Mouse (Mus musculus) adrenal gland, postnatal 4 days (tissue): Measurements from ENCODE around the gene Iffo2. TPM values are rescaled to one million over a fixed set of nuclear protein-coding genes. Genes with fewer than 3 reads are reported as not detected.
"Not testable (repeated sequence)": the region's sequence is repeated elsewhere in the genome, so short reads cannot be mapped to it uniquely, and the experiment has no call there.

ENCODE experiments used
- DNase-seq, 2 experiments: peaks; one replicate each; pipeline ENCODE4 v3.0.0; 2021 to 2022; ENCODE audit warnings: low spot score in 2 of 2, mixed read lengths in 2 of 2
- long read RNA-seq, 2 experiments: library from polyadenylated mRNA; stranded (forward); transcript quantifications; one replicate each; pipeline ENCODE4 v2.0.0; 2021
- total RNA-seq, 2 experiments: library from RNA; stranded (reverse); gene quantifications; 2 replicates each; pipeline ENCODE4 v1.2.3; 2021

Iffo2 gene
- 10 to 100 TPM; 17.6 to 17.8 TPM for total RNA-seq
- long read RNA-seq, experiment 1, full-length matches to known transcripts = 1 of 2 reads
- long read RNA-seq, experiment 1, partial matches to known transcripts = 0 of 2 reads
- long read RNA-seq, experiment 1, other reads (novel, unspliced or antisense) = 1 of 2 reads
- long read RNA-seq, experiment 2, full-length matches to known transcripts = 7 of 13 reads
- long read RNA-seq, experiment 2, partial matches to known transcripts = 2 of 13 reads
- long read RNA-seq, experiment 2, other reads (novel, unspliced or antisense) = 4 of 13 reads

- not testable (repeated sequence) for DNase-seq
These were observed at the start of gene Iffo2 for GRCm38 (mm10) chr4:139530248-139530647. Gene Iffo2, plus strand, starts transcription at chr4:139530548.

GRCm38 (mm10) chr4:139481400-139481799 is 48.9 kb upstream of the Iffo2 start:
- DNase-seq = no peak

DNA sequence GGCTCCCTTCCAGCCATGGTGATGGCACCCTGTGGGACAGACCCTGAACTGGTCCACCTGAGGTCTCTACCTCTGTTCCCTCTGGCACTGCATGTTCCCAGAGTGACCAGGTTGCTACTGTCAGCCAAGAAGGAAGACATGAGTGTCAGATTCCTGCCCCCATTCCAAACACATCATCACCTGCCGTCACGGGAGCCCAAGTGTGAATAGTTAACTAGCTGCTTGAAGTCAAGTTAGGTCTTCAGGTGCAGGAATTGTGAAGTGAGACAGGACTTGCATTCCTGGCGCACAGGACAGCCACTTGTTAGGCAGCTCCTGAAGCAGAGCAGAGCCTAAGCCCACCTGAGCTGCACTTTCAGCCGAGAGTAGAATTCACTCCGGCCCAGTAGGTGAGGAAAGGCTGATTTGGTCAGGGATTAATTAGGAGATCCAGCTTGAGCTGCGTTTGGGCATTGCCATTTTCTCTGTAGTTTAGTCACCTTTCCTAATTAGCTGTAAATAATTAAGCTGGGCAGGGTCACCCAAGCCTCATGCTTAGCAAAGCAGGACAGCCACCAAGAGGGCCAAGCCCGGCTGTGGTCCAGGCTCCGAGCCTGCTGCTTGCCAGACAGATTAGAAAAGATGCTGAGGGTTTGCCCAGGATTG is 46.8 kb upstream of the Iffo2 start:
- DNase-seq = no peak

GRCm38 (mm10) chr4:139484496-139484895 is 45.9 kb upstream of the Iffo2 start:
- no peak for DNase-seq

- DNase-seq = no peak
These were observed 43.3 kb upstream of the Iffo2 start for GRCm38 (mm10) chr4:139487085-139487484.

DNA sequence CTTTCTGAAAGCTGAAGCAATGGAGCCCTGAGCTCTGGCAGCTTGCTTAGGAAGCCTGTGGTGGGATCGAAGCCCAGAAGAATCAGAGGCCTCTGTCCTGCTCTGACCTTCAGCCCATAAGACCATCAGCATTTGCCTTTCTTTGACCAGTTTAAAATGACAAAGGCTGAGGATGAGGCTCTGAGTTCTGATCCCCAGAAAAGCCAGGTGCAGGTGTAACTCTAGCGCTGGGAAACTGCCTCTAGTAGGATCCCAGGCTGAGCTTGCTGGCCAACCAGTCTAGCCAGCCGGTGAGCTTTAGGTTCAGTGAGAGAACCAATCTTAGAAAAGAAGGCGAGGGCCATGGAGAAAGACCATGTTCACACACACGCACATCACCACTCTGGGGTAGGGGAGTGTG is 42.0 kb upstream of the Iffo2 start:
- no peak for DNase-seq

- no peak for DNase-seq
These were observed 40.4 kb upstream of the Iffo2 start for GRCm38 (mm10) chr4:139489946-139490345.

DNA sequence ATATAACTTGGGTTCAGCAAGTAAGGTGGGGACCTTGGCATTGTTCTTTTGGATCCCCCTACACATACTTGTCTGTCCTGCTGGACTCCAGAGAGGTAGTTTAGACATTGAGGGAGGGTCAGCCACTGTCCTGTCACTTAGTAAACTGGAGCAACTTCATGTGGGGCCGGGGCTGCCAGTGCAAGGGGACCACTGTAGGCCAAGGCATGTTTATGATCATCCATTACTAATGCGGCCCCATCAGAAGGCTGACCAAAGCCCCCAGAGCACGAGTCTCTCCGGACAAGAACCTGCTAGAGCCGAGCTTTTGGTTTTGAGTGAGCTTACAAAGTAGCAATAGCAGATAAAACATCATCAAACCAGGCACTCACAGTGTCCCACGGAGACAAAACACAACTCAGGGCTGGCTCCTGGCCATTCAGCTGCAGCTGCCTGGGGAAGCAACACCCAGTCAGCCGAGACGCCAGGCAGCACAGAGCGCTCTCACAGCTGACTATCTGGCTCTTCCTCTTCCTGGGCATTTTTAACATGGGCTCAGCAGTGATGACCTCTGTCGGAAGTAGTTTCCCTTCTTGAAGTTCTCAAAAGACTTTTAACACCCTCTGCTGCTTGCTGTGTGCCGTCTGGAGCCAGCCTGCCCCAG is 39.8 kb upstream of the Iffo2 start:
- no peak for DNase-seq

GRCm38 (mm10) chr4:139491541-139492170 is 38.7 kb upstream of the Iffo2 start:
- DNase-seq = no peak

- DNase-seq = no peak
These were observed 38.0 kb upstream of the Iffo2 start for GRCm38 (mm10) chr4:139492258-139492833.

- DNase-seq = no peak
These were observed 36.9 kb upstream of the Iffo2 start for GRCm38 (mm10) chr4:139493227-139494025.

DNA sequence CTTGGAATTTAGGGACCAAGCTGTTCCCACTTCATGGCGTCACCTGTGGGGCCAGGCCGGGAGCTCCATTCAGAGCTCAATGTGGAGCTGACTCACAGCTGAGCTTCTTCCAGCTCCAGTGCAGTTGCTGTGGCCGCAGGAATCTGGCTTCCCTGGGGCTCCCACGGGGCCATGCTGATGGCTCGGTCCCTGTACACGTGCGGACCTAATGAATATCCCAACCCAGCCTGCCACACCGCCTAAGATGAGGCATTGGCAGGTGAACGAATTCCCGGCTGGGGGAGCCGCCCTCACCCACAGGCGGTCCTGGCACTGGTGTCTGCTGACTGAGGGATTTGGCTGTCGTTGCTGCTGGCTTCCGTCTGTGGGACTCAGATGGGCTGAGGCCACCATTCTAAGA is 29.5 kb upstream of the Iffo2 start:
- DNase-seq = no peak

GRCm38 (mm10) chr4:139501702-139502101 is 28.6 kb upstream of the Iffo2 start:
- no peak for DNase-seq

GRCm38 (mm10) chr4:139503919-139504318 is 26.4 kb upstream of the Iffo2 start:
- DNase-seq = no peak

GRCm38 (mm10) chr4:139505716-139506115 is 24.6 kb upstream of the Iffo2 start:
- no peak for DNase-seq

GRCm38 (mm10) chr4:139506727-139507126 is 23.6 kb upstream of the Iffo2 start:
- DNase-seq = no peak

DNA sequence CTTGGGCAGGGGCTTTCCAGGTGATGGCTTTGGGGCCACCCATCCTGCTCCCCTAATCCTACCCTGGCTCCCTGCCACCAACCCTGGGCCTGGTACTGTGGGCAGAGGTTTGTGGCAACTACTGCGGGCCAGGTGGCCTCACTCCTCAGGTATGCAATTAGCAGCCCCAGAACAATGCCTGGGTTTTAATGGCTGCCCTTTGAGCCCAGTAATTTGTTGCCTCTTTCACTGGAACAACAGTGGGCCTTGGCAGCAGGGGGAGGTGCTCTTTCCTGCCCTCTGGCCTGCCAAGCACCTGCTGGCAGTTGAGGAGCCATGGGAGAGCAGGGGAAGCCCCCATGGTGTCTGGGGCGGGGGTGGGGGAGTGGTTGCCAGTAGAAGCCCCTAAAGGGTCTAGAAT is 21.3 kb upstream of the Iffo2 start:
- DNase-seq = no peak

GRCm38 (mm10) chr4:139511557-139511956 is 18.8 kb upstream of the Iffo2 start:
- no peak for DNase-seq

DNA sequence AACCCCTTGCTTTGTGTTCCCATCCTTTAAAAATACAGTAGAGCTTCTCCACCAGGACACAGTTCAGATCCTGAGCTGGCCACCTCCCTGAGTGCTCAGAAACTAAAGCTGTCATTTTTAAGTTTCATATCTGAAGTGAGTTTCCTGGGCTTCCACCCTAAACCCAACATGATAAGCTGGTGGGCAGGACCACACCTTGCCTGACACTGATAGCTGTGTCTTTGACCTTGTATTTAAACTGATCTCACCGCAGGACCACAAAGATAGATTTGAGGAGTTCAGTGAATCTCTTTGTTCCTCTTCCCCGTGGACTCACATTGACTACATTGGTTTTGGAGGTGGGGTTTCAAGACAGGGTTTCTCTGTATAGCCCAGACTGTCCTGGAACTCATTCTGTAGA is 17.4 kb upstream of the Iffo2 start:
- DNase-seq = no peak

DNA sequence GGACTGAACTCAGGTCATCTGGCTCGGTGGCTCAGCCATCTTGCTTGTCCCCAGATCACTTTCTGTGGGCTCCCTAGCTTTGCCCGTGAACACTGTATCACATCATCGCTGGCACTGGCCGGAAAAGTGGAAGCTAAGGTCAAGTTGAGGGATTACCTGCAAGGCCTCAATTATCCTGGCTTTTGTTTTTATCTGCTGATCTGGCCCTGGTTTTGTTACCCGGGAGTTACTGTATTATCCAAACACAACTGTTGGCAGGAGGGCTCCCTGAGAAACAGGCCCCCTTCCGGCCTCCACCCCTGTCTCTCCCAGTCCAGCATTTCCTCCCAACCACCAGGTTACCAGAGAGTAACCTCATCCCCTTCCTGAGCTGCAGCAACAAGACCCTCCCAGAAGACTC is 11.1 kb upstream of the Iffo2 start:
- no peak for DNase-seq

DNA sequence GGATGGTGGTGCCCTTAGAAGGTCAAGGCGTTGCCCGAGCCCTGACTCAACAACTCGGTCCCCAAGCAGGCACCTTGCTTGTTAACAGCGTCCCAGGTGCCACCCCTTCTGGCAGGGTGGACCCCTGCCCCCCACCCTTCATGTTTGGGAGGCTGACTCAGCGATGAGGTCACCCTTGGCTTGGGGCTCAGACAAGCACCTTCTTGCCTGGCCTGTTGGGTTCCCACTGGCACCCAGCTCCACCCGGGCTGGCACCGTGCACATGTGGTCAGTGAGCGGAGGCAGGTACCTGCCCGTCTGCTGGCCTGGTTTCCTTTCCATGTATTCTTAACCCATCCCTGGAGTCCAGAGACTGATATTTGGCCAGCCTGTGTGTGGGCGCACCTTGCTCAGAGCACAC is 8.4 kb upstream of the Iffo2 start:
- DNase-seq = no peak
